Mouse (Mus musculus) forebrain, embryonic 10.5 days (tissue): ENCODE measurements at regions not wholly inside any gene's neighbourhood (a gene's known extent, or its start where the extent isn't known, plus 50 kb on each side); places are given as distances from the start of the nearest gene placed in this dataset.
"Not testable (repeated sequence)": the region's sequence is repeated elsewhere in the genome, so short reads cannot be mapped to it uniquely, and the experiment has no call there.

ENCODE experiments used
- DNase-seq: peaks from one replicate; pipeline ENCODE4 v3.0.0-alpha.2; 2017; ENCODE audit warnings: low spot score; ENCODE audit errors: extremely low spot score
- H3K27ac ChIP-seq: fragments of 300-500 bp; sonication (generic); 2 replicates; pipeline ENCODE4 v1.5.1; 2016; ENCODE audit warnings: mild to moderate bottlenecking
- H3K27me3 ChIP-seq: fragments of 300-500 bp; sonication (generic); 2 replicates; pipeline ENCODE4 v1.6.1; 2016; ENCODE audit warnings: mild to moderate bottlenecking; ENCODE audit not compliant: poor library complexity, severe bottlenecking
- H3K36me3 ChIP-seq: fragments of 300-500 bp; sonication (generic); replicated peaks from 2 replicates; pipeline ENCODE4 v1.6.1; 2016; ENCODE audit warnings: mild to moderate bottlenecking, moderate library complexity
- H3K4me1 ChIP-seq: fragments of 300-500 bp; sonication (generic); 2 replicates; pipeline ENCODE4 v1.6.1; 2016
- H3K4me3 ChIP-seq: fragments of 300-500 bp; sonication (generic); 2 replicates; pipeline ENCODE4 v1.5.1; 2016; ENCODE audit warnings: mild to moderate bottlenecking, moderate library complexity
- H3K9me3 ChIP-seq: fragments of 300-500 bp; sonication (generic); 2 replicates; pipeline ENCODE4 v1.6.1; 2016; ENCODE audit warnings: mild to moderate bottlenecking, moderate library complexity
- WGBS: fragments of 180-500 bp; shearing (Covaris S2); methylation state at CpG from one replicate; pipeline ENCODE4 v1.1.7; 2016; 5-methylcytosine and 5-hydroxymethylcytosine counted together

DNA sequence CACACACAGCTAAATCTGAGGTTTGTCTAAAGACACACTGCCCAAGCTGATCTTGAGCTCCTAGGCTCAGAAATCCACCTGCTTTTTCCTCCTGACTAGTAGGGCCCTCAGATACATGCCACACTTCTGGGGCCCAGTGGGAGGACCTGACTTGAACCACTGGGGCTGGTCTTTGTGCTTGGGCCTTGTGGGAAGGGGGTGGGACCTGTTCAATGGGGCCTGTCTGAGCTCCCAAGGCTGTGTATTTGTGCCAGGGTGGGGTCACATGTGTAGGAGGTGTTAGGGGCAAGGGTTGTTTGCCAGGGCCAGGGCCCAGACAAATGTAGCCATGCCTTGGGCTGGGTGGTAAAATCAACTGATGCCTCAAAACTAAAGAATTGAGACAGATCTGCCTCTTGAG is 56.8 kb downstream of the Gm8765 start:
- H3K27me3 ChIP-seq, H3K4me3 ChIP-seq, DNase-seq, H3K36me3 ChIP-seq, H3K4me1 ChIP-seq, H3K9me3 ChIP-seq: not testable (repeated sequence)
- 0 out of 2 replicates have a peak overlapping the region, but pooled peaks have one; percentile 30 for H3K27ac ChIP-seq

GRCm38 (mm10) chr13:50756334-50756733 is 58.2 kb downstream of the Gm8765 start:
- not testable (repeated sequence) for H3K4me1 ChIP-seq, H3K4me3 ChIP-seq, DNase-seq, H3K36me3 ChIP-seq, H3K27me3 ChIP-seq, H3K27ac ChIP-seq, H3K9me3 ChIP-seq
- 85% methylated on average over 1 of the region's 1 CpGs for WGBS

GRCm38 (mm10) chr13:50764618-50765017 is 66.5 kb downstream of the Gm8765 start:
- no peak overlapping the region for H3K27ac ChIP-seq
- no peaks in the 10 kb centered on the region for H3K27me3 ChIP-seq
- H3K36me3 ChIP-seq = no peaks in the 10 kb centered on the region
- H3K9me3 ChIP-seq = no peaks in the 10 kb centered on the region; the same call in 1 of the 2 replicates
- H3K4me3 ChIP-seq = no peak overlapping the region
- DNase-seq = no peak
- H3K4me1 ChIP-seq = no peaks in the 10 kb centered on the region
- WGBS = 79% methylated on average over 2 of the region's 2 CpGs

DNA sequence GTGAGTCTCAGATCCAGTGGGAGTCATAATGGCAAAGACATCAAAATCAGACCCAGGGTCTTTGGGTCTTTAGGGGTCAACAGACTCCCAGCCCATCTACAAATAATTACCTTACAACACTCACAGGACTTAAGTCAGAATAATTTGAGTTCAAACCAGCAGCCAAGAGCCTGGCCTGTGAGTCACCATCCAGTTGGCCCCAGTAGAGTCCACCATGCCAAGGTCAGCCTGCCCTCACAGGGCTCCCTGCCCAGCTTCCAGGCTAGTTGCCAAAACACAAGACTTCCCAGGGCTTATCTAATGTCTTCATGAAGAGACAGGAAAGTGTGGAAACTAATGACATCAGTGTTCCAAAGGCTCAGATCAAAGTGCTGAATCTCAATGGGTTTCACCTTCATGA is 81.9 kb downstream of the Gm8765 start:
- not testable (repeated sequence) for DNase-seq

DNA sequence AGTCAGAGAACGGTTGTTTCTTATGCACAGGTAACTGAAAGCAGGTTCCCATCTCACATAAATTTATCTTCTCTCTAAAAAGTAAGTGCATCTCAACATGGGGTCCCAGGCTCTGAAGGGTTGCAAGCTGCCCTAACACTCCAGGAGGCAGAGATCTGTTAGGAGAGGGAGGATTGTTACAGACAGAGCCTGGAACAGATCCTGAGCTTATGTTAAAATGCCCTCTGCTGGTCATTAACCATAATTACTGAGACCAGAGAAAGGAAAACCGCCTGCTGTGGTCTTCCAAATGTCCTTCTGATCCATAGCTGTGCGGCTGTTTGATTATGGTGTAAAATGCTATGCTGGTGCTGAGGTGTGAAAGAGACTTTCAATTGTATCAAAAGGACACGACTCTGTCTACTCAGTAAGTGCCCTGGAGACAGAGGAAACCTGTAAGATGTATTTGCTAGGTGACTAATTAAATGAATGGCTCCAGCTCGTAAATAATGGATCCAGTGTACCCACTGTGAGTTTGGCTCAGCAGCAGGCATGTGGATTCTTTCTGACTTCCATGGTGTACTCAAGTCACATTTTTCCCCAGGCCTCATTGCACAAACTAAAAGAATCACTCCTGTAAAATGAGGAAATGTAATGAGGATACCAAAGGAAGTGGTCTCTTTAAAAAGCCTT is 131.9 kb downstream of the Gm8765 start:
- WGBS = 30% methylated on average over 4 of the region's 5 CpGs
- not testable (repeated sequence) for H3K4me3 ChIP-seq, H3K27ac ChIP-seq, H3K27me3 ChIP-seq, H3K4me1 ChIP-seq, H3K9me3 ChIP-seq, DNase-seq, H3K36me3 ChIP-seq

More for the DNA sequence above, 81.9 kb downstream of the Gm8765 start:
- not testable (repeated sequence) for H3K36me3 ChIP-seq, H3K27me3 ChIP-seq, H3K4me1 ChIP-seq, H3K4me3 ChIP-seq, H3K9me3 ChIP-seq, H3K27ac ChIP-seq
